Mouse (Mus musculus) C2C12 (cell line): ENCODE results near the gene Ctnnd2.

Experiments
- CEBPB ChIP-seq: IDR thresholded peaks from one replicate; pipeline ENCODE4 v1.6.1; 2011; ENCODE audit warnings: low read depth, mild to moderate bottlenecking, control low read depth, moderate library complexity
- CTCF ChIP-seq: IDR thresholded peaks from one replicate; pipeline ENCODE4 v1.5.1; 2011; ENCODE audit not compliant: control insufficient read depth, insufficient read depth, insufficient read length
- MAX ChIP-seq: IDR thresholded peaks from one replicate; pipeline ENCODE4 v1.6.1; 2011; ENCODE audit warnings: mild to moderate bottlenecking, control low read depth
- MYOD1 ChIP-seq: IDR thresholded peaks from one replicate; pipeline ENCODE4 v1.6.1; 2011; ENCODE audit warnings: low read depth; ENCODE audit not compliant: control insufficient read depth, insufficient read length
- MYOG ChIP-seq: IDR thresholded peaks from one replicate; pipeline ENCODE4 v1.6.1; 2011; ENCODE audit not compliant: control insufficient read depth, insufficient read length; ENCODE audit errors: extremely low read depth
- USF1 ChIP-seq: IDR thresholded peaks from one replicate; pipeline ENCODE4 v1.6.1; 2011; ENCODE audit warnings: low read depth, mild to moderate bottlenecking, control low read depth, moderate library complexity

- no peak for TF ChIP-seq CTCF
- TF ChIP-seq MAX, result no peak
- TF ChIP-seq MYOG, result no peak
- no peak for TF ChIP-seq CEBPB
- no peak for TF ChIP-seq USF1
- no peak for TF ChIP-seq MYOD1
These were observed 113.3 kb downstream of the Ctnnd2 start for GRCm38 (mm10) chr15:30285572-30286244.
